Mouse (Mus musculus) C2C12 (cell line): Measurements from ENCODE around the gene Cebpz.

ENCODE experiments used
- CTCF ChIP-seq: IDR thresholded peaks from one replicate; pipeline ENCODE4 v1.5.1; 2011; ENCODE audit not compliant: control insufficient read depth, insufficient read depth, insufficient read length
- MYOG ChIP-seq: IDR thresholded peaks from one replicate; pipeline ENCODE4 v1.6.1; 2011; ENCODE audit not compliant: control insufficient read depth, insufficient read length; ENCODE audit errors: extremely low read depth

DNA sequence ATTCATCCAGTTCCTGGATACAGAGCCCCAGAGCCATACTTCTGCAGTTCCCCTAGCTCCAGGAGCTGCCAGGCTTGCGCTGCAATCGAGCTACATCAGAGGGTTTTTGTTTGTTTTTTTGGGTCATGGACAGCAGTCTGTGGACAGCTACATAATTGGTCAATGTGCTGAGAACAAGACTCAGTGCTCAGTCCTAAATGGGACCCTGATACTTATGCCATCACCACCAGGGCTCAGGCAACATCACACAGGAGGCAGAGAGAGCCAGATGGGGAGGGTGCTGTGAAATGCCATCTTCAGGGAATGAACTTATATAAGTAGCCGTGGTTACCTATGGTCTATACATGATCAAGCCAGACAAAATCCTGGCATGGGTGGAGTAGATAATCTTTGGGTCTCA lies 31.6 kb upstream of the Cebpz start:
- TF ChIP-seq MYOG (no peak), CTCF (no peak)
